Mouse (Mus musculus) limb, embryonic 12.5 days (tissue): ENCODE results near the gene Tmem198. TPM values are rescaled to one million over a fixed set of nuclear protein-coding genes. Genes with fewer than 3 reads are reported as not detected.

Source experiments
- ATAC-seq: fragments of 200-750 bp; cut with Nextera tagmentation; 2 replicates; pipeline ENCODE4 v1.8.0; 2017; ENCODE audit warnings: low read depth, moderate TSS enrichment; ENCODE audit not compliant: insufficient number of reproducible peaks, insufficient read depth, low FRiP score, low TSS enrichment
- H3K27ac ChIP-seq: fragments of 300-500 bp; sonication (generic); 2 replicates; pipeline ENCODE4 v1.5.1; 2016; ENCODE audit warnings: mild to moderate bottlenecking, moderate library complexity
- H3K27me3 ChIP-seq: fragments of 300-500 bp; sonication (generic); 2 replicates; pipeline ENCODE4 v1.6.1; 2016; ENCODE audit warnings: mild to moderate bottlenecking, moderate library complexity
- H3K36me3 ChIP-seq: fragments of 300-500 bp; sonication (generic); 2 replicates; pipeline ENCODE4 v1.6.1; 2016; ENCODE audit warnings: mild to moderate bottlenecking, moderate library complexity
- H3K4me1 ChIP-seq: fragments of 300-500 bp; sonication (generic); replicated peaks from 2 replicates; pipeline ENCODE4 v1.6.1; 2016
- H3K4me2 ChIP-seq: fragments of 300-500 bp; sonication (generic); 2 replicates; pipeline ENCODE4 v1.6.1; 2016; ENCODE audit warnings: mild to moderate bottlenecking, moderate library complexity
- H3K4me3 ChIP-seq: fragments of 300-500 bp; sonication (generic); replicated peaks from 2 replicates; pipeline ENCODE4 v1.5.1; 2016; ENCODE audit warnings: mild to moderate bottlenecking
- H3K9ac ChIP-seq: fragments of 300-500 bp; sonication (generic); replicated peaks from 2 replicates; pipeline ENCODE4 v1.6.1; 2016; ENCODE audit warnings: mild to moderate bottlenecking, moderate library complexity
- H3K9me3 ChIP-seq: fragments of 300-500 bp; sonication (generic); 2 replicates; pipeline ENCODE4 v1.6.1; 2016; ENCODE audit warnings: mild to moderate bottlenecking, moderate library complexity
- WGBS: fragments of 180-500 bp; shearing (Covaris S2); methylation state at CpG from one replicate; pipeline ENCODE4 v1.1.7; 2016; 5-methylcytosine and 5-hydroxymethylcytosine counted together
- polyA plus RNA-seq: library from polyadenylated mRNA; unstranded; fragments of >200 nt; fragmentation: Nextera tagmentation; extraction: Ambion mirVana; gene quantifications from 2 replicates; pipeline ENCODE4 v1.2.1, GENCODE M21; 2016

Gene Tmem198
- polyA plus RNA-seq, 1 experiment from 2014 or later: 0.36 TPM

- Histone ChIP-seq H3K27me3 (peaks cover 36% of the 10 kb centered on the region), H3K27ac (no peak overlapping the region), H3K4me2 (peak overlapping the region; percentile 90), H3K4me3 (peak overlapping the region; percentile 59), H3K9me3 (no peaks in the 10 kb centered on the region), H3K36me3 (peaks cover 44% of the 10 kb centered on the region), H3K9ac (no peak overlapping the region), H3K4me1 (peaks cover 33% of the 10 kb centered on the region)
- ATAC-seq: no peak
- 13% methylated on average over 35 of the region's 35 CpGs for WGBS
Measured at GRCm38 (mm10) chr1:75477264-75477965, 1.9 kb upstream of the Tmem198 start.

DNA sequence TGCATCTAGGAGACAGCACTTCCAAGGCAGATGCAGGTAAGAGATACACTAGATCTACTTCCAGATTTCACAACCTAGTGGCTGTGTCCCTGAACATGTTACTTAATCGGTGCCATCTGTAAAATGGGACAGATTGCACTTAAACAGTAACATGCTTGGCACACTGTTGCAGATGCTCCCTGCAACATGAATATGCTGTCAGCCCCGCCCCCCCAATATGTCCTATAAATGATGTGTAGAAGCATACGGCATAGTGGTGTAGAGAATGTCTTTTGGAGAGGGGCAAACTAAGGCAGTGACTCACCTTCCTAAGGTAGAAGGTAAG lies 1.4 kb upstream of the Tmem198 start:
- WGBS: 55% methylated on average over 3 of the region's 3 CpGs
- no peak overlapping the region for H3K9ac ChIP-seq
- H3K4me3 ChIP-seq: peak overlapping the region; percentile 59

GRCm38 (mm10) chr1:75478497-75478896 lies 835 bp upstream of the Tmem198 start:
- H3K27ac ChIP-seq: peak overlapping the region; percentile 74; the same call in 1 of the 2 replicates
- peaks cover 47% of the 10 kb centered on the region for H3K27me3 ChIP-seq
- no peak for ATAC-seq
- H3K9me3 ChIP-seq: no peaks in the 10 kb centered on the region
- peaks cover 32% of the 10 kb centered on the region for H3K4me1 ChIP-seq
- H3K4me3 ChIP-seq: peak overlapping the region; percentile 59
- 0% methylated on average over 14 of the region's 25 CpGs for WGBS
- H3K9ac ChIP-seq: peak overlapping the region; percentile 74
- peak overlapping the region; percentile 90 for H3K4me2 ChIP-seq
- peaks cover 34% of the 10 kb centered on the region for H3K36me3 ChIP-seq

More for the DNA sequence above, 1.4 kb upstream of the Tmem198 start:
- peaks cover 33% of the 10 kb centered on the region for H3K4me1 ChIP-seq
- peak overlapping the region; percentile 90 for H3K4me2 ChIP-seq
- peaks cover 38% of the 10 kb centered on the region for H3K36me3 ChIP-seq
- H3K27me3 ChIP-seq: peaks cover 41% of the 10 kb centered on the region
- ATAC-seq: no peak
- H3K9me3 ChIP-seq: no peaks in the 10 kb centered on the region
- no peak overlapping the region for H3K27ac ChIP-seq

- 1% methylated on average over 22 of the region's 24 CpGs for WGBS
- Histone ChIP-seq H3K27me3 (peaks cover 58% of the 10 kb centered on the region), H3K27ac (no peak overlapping the region)
Measured at GRCm38 (mm10) chr1:75479635-75479989, 280 bp downstream of the Tmem198 start.

DNA sequence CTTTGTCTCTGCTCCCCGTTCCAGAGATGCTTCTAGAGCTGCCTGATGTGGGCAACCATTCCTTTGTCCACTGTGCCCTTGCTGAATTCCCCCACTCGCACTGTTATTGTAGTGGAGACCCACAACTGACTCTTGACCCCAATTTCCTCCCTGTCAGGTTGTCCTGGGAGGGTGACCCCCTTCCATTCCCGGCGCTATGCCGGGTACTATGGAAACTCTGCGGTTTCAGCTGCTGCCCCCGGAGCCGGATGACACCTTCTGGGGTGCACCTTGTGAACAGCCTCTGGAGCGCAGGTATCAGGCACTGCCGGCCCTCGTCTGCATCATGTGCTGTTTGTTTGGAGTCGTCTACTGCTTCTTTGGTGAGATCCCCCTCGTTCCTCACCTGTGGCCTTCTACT lies 704 bp downstream of the Tmem198 start:
- Histone ChIP-seq H3K4me1 (peaks cover 21% of the 10 kb centered on the region), H3K9ac (no peak overlapping the region), H3K4me2 (peak overlapping the region; percentile 90), H3K4me3 (peak overlapping the region; percentile 59), H3K36me3 (peaks cover 18% of the 10 kb centered on the region), H3K27ac (no peak overlapping the region), H3K9me3 (no peaks in the 10 kb centered on the region), H3K27me3 (peaks cover 62% of the 10 kb centered on the region)
- WGBS: 19% methylated on average over 13 of the region's 13 CpGs
- ATAC-seq: no peak

More at GRCm38 (mm10) chr1:75479635-75479989, 280 bp downstream of the Tmem198 start:
- H3K4me3 ChIP-seq: peak overlapping the region; percentile 59
- H3K4me1 ChIP-seq: peaks cover 24% of the 10 kb centered on the region
- peak overlapping the region; percentile 90 for H3K4me2 ChIP-seq
- H3K36me3 ChIP-seq: peaks cover 22% of the 10 kb centered on the region
- H3K9ac ChIP-seq: no peak overlapping the region; the same call in 1 of the 2 replicates
- ATAC-seq: no peak; the same call in 1 of the 2 replicates
- no peaks in the 10 kb centered on the region for H3K9me3 ChIP-seq

GRCm38 (mm10) chr1:75480735-75481134 lies 1.4 kb downstream of the Tmem198 start:
- 86% methylated on average over 7 of the region's 7 CpGs for WGBS
- Histone ChIP-seq H3K9ac (no peak overlapping the region), H3K36me3 (peaks cover 11% of the 10 kb centered on the region), H3K4me3 (no peak overlapping the region), H3K4me2 (no peak overlapping the region), H3K27ac (no peak overlapping the region), H3K27me3 (peaks cover 69% of the 10 kb centered on the region), H3K4me1 (peaks cover 21% of the 10 kb centered on the region), H3K9me3 (no peaks in the 10 kb centered on the region)
- ATAC-seq: no peak

DNA sequence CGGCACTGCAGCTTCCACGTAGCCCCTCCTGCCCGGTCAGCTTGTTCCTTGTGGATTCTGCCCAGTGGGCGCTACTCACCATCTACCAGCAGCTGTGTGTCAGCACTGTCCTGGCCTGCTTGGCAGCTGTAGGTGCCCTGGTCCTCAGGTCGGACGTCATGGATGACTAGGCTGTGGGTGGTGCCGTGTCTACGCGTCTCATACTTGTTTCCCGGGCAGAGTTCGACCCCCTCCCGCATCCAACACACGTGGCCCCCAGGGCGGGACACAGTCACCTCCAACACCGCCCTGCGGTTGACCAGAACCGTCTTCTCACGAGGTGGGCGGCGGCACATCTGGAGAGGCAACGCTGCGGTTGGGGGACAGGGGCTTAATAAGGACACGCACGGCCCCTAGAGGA lies 7.2 kb downstream of the Tmem198 start:
- Histone ChIP-seq H3K4me1 (peaks cover 16% of the 10 kb centered on the region), H3K36me3 (peaks cover 27% of the 10 kb centered on the region), H3K4me2 (peak overlapping the region; percentile 81), H3K27me3 (peaks cover 85% of the 10 kb centered on the region), H3K27ac (no peak overlapping the region), H3K9me3 (no peaks in the 10 kb centered on the region), H3K4me3 (peak overlapping the region; percentile 54), H3K9ac (no peak overlapping the region)
- WGBS: 6% methylated on average over 24 of the region's 24 CpGs
- no peak for ATAC-seq

GRCm38 (mm10) chr1:75487040-75487404 lies 7.7 kb downstream of the Tmem198 start:
- Histone ChIP-seq H3K9me3 (no peaks in the 10 kb centered on the region), H3K4me3 (peak overlapping the region; percentile 54), H3K4me2 (peak overlapping the region; percentile 81), H3K27ac (no peak overlapping the region), H3K9ac (no peak overlapping the region; the same call in 1 of the 2 replicates), H3K27me3 (peaks cover 84% of the 10 kb centered on the region), H3K4me1 (peaks cover 16% of the 10 kb centered on the region), H3K36me3 (peaks cover 32% of the 10 kb centered on the region)
- under 1% methylated on average over 13 of the region's 13 CpGs for WGBS
- no peak for ATAC-seq

DNA sequence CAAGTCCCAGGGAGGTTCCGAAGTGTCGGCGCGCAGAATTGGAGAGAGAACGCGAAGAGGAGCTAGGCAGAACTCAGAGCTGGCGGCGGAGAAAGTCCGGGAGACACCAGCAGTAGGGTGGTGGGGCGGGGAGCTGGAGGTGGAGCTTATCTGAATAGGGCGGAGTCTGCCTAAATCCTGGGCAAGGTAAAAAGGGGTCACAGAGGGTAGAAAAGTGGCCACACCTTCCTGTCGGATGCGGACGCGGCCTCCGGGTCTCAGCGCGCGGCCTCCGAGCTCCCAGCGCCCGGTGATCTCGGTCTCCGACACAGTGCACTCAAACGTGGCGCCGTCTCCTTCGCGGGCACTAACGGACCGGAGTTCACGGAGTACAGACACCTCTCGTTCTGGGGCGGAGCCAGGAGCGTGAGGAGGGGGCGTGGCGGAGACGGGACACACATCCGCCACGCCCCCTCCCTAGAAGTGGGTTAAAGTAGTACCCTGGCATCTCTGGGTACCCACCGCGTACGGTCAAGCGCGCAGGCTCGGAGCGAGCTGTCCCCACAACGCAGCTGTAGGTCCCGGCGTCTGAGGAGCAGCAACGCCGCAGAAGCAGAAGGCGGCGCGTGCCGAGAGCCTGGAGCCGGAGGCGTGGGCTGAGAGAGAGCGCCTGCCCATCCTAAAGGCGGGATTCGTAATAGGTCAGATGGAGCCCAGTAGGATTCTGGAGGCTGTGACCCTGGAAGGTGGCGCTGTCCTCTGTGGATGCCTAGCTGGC lies 8.3 kb downstream of the Tmem198 start:
- Histone ChIP-seq H3K27me3 (peaks cover 83% of the 10 kb centered on the region), H3K9ac (peak overlapping the region; percentile 32; the same call in 1 of the 2 replicates), H3K27ac (no peak overlapping the region), H3K36me3 (peaks cover 37% of the 10 kb centered on the region), H3K9me3 (no peaks in the 10 kb centered on the region), H3K4me3 (peak overlapping the region; percentile 54), H3K4me1 (peaks cover 16% of the 10 kb centered on the region), H3K4me2 (peak overlapping the region; percentile 81)
- WGBS: under 1% methylated on average over 62 of the region's 62 CpGs
- ATAC-seq: peak; percentile 70

- Histone ChIP-seq H3K36me3 (peaks cover 45% of the 10 kb centered on the region), H3K4me2 (no peak overlapping the region), H3K4me3 (no peak overlapping the region), H3K9me3 (no peaks in the 10 kb centered on the region), H3K27ac (no peak overlapping the region), H3K9ac (no peak overlapping the region), H3K27me3 (peaks cover 58% of the 10 kb centered on the region), H3K4me1 (peaks cover 26% of the 10 kb centered on the region)
- 82% methylated on average over 34 of the region's 34 CpGs for WGBS
- ATAC-seq: no peak
Measured at GRCm38 (mm10) chr1:75490785-75491551, 11.6 kb downstream of the Tmem198 start.

- Histone ChIP-seq H3K9me3 (no peaks in the 10 kb centered on the region), H3K9ac (no peak overlapping the region), H3K36me3 (peaks cover 62% of the 10 kb centered on the region), H3K27ac (no peak overlapping the region), H3K4me1 (peaks cover 29% of the 10 kb centered on the region), H3K27me3 (peaks cover 41% of the 10 kb centered on the region), H3K4me3 (no peak overlapping the region), H3K4me2 (no peak overlapping the region)
- ATAC-seq: no peak
- 43% methylated on average over 24 of the region's 24 CpGs for WGBS
Measured at GRCm38 (mm10) chr1:75492579-75493170, 13.3 kb downstream of the Tmem198 start.
